Mouse (Mus musculus) gastrocnemius, adult 2 months (tissue): ENCODE measurements around the gene Ubxn2a. TPM values are rescaled to one million over a fixed set of nuclear protein-coding genes. Genes with fewer than 3 reads are reported as not detected.
A peak's percentile ranks its signal among the peaks of the same experiment; 100 is the strongest.
"Not testable (repeated sequence)": the region's sequence is repeated elsewhere in the genome, so short reads cannot be mapped to it uniquely, and the experiment has no call there.

Experiments used
- DNase-seq: peaks from one replicate; pipeline ENCODE4 v3.0.0; 2022
- H3K27ac ChIP-seq: fragments of 200-600 bp; 2 replicates; pipeline ENCODE4 v1.8.1; 2022; ENCODE audit warnings: mild to moderate bottlenecking
- H3K4me3 ChIP-seq: fragments of 200-600 bp; 2 replicates; pipeline ENCODE4 v1.8.1; 2022; ENCODE audit warnings: mild to moderate bottlenecking, moderate library complexity
- CTCF ChIP-seq: fragments of 200-600 bp; IDR thresholded peaks from 2 replicates; pipeline ENCODE4 v1.8.1; 2022; ENCODE audit warnings: antibody characterized with exemption, mild to moderate bottlenecking, moderate library complexity
- intact Hi-C: fragments of 180-260 bp; cut with DNase I; formaldehyde crosslinking; loops from one replicate; pipeline ENCODE4 v1.15.1; 2025
- long read RNA-seq, 2 experiments: library from polyadenylated mRNA; stranded (forward); transcript quantifications; one replicate each; pipeline ENCODE4 v2.0.0; 2021
- total RNA-seq, 2 experiments: library from RNA; stranded (reverse); gene quantifications; 2 replicates each; pipeline ENCODE4 v1.2.3; 2021

The Ubxn2a gene
- total RNA-seq: 100 to 1,000 TPM; 128 to 133 TPM
- long read RNA-seq, experiment 1, transcript Ubxn2a-201 (7 exons, 2,696 nt): major isoform, 146 of 284 reads
- long read RNA-seq, experiment 1, transcript Ubxn2a-202 (6 exons, 965 nt): minor isoform, 7 of 284 reads
- long read RNA-seq, experiment 1, partial matches to known transcripts: 24 of 284 reads
- long read RNA-seq, experiment 1, other reads (novel, unspliced or antisense): 105 of 284 reads
- long read RNA-seq, experiment 2, transcript Ubxn2a-202 (6 exons, 965 nt): minor isoform, 21 of 265 reads
- long read RNA-seq, experiment 2, transcript Ubxn2a-201 (7 exons, 2,696 nt): major isoform, 123 of 265 reads
- long read RNA-seq, experiment 2, partial matches to known transcripts: 31 of 265 reads
- long read RNA-seq, experiment 2, other reads (novel, unspliced or antisense): 88 of 265 reads

DNA sequence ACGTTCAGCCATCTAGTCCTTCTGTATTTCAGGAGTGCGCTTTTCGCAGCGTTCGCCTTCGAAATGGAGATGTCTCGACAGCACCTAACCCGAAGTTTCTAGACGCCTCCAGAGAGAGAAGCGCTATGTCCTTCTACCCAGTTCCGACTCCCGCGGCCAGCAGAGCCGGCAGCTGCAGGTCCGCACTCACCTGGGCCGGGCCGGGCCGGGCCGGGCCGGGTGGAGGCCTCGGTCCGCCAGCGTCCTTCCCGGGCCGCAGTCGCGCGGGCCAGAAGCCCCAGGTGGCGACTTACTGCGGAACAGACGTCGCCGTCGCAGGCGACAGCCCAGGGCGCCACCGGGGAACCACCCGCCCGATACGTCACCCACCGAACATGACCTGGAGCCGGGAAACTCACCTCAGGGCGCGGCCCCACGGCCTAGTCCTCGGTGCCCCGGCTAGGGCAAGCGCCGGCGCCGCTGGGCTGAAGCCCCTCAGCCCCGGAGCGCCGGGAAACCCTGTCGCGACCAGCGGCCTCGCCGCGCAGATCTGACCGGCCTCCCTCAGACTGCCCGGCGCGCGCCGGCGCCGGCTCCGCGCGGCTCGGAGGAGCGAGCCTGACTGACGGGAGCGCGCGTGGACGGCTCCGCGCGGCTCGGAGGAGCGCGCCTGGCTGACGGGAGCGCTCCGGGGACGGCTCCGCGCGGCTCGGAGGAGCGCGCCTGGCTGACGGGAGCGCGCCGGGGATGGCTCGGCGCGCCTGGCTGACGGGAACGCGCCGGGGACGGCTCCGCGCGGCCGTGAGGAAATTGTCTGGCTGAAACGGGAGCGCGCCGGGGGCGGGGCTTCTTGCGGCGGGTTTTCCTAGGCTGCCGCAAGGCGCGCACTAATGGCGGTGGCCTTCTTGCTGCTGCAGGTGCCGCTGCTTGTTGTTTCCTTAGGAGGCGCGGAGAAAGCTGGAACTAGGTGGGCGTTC, at the start of gene Ubxn2a:
Ubxn2a (minus strand) TSS at position 755 of the 956 bp plus-strand sequence.
- Histone ChIP-seq H3K4me3 (peak within 1 kb of the TSS; percentile 83), H3K27ac (peak within 1 kb of the TSS; percentile 100)
- intact Hi-C loops: no loop called here
- TF ChIP-seq CTCF: peak; percentile 52
- peak; percentile 98 for DNase-seq

DNA sequence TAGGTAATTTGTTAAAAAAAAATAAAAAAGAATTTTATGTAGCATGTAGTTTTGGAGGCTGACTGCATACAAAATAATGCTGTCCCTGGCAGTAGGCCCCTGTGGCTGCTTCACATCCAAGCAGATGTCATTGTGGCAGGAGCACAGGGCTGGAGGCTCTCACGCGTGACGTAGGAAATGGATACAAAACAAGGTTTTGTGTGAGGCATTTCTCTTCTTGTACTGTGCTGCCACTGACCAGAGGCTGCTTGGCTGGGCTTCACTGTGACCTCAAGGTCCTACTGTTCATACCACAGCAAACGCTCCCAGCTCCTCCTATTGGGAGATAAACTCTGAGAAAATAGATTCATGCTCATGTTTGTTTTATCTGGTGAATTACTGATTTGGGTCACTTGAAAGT, 45.7 kb upstream of the Ubxn2a start:
- DNase-seq: no peak
- H3K4me3 ChIP-seq: no peak overlapping the region
- H3K27ac ChIP-seq: no peak overlapping the region
- TF ChIP-seq CTCF: no peak
- intact Hi-C loops: no loop called here

DNA sequence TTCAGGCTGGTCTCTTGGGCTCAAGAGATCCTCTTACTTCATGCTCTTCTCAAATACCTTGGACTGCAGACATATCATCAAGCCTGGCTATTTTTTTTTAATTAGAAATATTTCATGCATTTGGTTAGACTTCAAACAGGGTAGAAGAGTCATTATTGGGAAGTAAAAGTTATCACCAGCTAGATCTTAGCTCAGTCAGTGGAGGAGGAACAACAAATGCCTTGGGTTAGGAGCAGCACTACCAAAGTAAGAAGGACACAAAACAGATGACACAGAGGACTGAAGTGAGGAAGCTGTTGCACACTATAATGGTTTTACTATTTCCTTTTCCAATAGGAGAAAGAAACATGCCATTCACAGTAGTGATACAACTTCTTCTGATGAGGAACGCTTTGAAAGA, 44.8 kb upstream of the Ubxn2a start:
- TF ChIP-seq CTCF: no peak
- no peak for DNase-seq
- H3K27ac ChIP-seq: no peak overlapping the region
- H3K4me3 ChIP-seq: no peak overlapping the region
- intact Hi-C loops: no loop called here

DNA sequence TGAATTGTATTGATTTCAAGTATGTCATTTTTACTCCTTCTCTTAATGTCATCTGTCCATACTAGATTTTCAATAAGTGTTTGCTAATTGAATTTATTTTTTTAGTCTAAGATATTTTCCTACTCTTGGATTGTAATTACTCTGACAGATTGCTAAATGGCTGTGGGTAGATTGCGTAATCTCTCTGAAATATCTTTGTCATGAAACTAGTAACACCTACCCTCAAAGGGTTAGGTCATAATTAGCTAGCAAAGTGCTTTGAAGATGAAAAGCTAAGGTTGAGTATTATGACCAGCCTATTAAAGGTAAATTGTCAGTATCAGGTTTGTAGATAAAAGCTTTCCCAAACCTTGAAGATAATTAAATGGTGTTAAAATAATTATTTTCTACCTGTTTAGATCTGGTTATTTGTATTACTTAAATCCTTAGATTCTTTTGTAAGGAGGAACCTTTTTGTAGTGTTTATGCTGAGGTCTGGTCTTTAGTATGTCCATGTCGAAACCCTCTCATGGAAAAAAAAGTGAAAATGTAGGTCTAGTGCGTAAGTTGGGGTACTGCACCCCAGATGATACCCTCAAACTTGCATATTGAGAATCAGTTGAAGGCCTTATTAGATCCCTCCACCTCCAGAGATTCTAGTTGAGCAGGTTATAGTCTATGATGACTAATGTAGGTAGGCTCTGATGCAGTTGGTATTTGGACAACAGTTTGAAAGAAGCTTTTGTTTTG, 23.5 kb upstream of the Ubxn2a start:
- no peak for DNase-seq
- no peak overlapping the region for H3K4me3 ChIP-seq
- no peak for TF ChIP-seq CTCF
- intact Hi-C loops: no loop called here
- H3K27ac ChIP-seq: no peak overlapping the region

DNA sequence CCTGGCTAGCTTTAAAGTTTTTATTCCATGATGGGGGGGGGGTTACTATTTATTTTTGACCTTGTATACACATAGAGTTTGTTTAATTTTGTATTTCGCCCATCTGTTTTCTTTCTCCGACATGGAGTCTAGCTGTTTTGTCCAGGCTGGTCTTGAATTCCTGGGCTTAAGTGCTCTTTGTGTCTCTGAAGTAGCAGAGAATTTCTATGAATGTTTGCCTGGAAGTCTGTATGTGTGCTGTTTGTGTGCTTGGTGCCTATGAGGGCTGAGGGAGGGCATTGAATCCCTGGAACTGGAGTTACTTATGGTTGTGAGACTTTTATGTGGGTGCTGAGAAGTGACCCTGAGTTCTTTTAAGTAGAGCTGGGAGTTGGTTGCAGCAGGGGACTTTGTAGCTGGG, 20.7 kb upstream of the Ubxn2a start:
- TF ChIP-seq CTCF: no peak
- no peak for DNase-seq
- Histone ChIP-seq H3K27ac (no peak overlapping the region), H3K4me3 (no peak overlapping the region)
- intact Hi-C loops: no loop called here

DNA sequence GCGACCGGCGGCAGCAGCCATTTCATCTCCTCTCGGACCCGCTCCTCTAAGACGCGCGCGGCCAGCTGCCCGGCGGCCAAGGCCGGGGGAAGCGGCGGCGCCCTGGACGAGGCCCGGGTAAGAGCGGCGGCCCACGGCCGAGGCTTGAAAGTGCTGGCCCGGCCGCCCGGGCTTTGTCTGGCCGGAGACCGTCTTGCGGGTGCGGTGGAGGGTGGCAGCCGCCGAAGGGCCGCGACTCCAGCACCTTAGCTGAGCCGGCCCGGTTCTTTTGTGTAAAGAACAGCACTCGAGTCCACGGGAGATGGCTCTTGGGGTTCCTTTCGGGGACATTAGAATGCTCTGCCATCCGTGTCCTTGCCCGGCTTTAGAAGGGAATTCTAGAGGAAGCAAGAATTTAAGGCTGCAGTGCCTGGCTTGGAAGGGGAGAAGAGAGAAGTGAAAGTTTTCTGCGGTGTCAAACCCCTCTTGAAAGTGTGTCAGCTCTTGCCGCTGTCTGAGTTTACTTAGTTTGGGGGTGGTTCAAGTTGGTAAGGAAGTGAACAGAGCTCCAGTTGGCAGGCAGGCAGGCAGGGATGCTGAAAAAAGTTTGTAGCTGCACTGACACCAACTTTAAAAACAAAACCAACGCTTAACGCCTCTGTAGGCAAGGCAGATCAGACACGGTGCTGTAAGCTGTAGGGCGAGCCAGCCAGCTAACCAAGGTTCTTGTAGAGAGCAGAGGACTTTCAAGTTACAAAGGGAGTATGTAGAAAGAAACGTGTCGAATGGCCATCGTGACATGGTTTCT, 10.5 kb upstream of the Ubxn2a start:
- no peak for TF ChIP-seq CTCF
- intact Hi-C loops: loop anchor here (5.0 kb wide), 2 partner anchors 41 to 76 kb away; partner anchors contain the start of genes Fkbp1b and Wdcp
- peak; percentile 77 for DNase-seq
- H3K4me3 ChIP-seq: peak overlapping the region; percentile 96
- H3K27ac ChIP-seq: peak overlapping the region; percentile 99

DNA sequence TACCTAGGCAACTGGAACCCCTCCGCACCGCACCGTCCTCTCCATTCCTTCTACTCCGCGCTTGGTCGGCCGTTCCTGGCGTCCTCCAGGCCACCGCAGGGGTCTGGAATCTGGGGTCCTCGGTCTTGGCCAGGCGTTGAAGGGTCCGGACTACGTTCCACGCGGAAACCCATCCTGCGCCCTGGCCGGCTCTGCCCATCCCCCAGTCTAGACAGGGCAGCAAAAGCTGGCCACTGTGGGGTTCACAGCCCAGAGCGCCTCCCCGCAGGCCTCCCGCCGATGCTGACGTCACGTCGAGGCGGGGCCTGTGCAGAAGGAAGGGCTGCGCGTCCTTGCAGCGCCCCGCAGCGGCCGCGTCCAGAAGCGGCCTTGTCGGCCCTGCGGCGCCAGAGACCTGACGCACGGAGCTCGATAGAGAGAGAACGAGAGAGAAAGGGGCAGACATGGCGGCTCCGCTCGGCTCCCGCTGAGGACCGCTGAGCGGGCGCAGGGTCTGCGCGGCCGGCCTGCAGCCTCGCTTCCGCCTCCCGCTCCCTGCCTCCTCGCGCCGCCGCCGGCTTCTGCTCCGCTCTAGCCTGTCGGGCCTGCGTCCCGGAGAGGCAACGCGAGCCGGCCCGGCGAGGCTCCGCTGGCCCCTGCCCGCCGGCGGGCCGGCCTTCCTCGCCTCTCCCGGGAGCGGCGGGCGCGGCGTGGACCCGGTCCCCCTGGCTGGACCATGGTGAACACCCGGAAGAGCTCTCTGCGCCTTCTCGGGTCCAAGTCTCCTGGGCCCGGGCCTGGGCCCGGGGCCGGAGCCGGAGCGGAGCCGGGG, 9.7 kb upstream of the Ubxn2a start, which contains the start of gene Atad2b:
Atad2b (plus strand) TSS at position 360 of the 811 bp plus-strand sequence.
- H3K4me3 ChIP-seq: peak within 1 kb of the TSS; percentile 96
- peak; percentile 99 for DNase-seq
- intact Hi-C loops: loop anchor here (5.0 kb wide), 2 partner anchors 40 to 75 kb away; partner anchors contain the start of genes Fkbp1b and Wdcp
- TF ChIP-seq CTCF: peak; percentile 100
- H3K27ac ChIP-seq: peak within 1 kb of the TSS; percentile 99

DNA sequence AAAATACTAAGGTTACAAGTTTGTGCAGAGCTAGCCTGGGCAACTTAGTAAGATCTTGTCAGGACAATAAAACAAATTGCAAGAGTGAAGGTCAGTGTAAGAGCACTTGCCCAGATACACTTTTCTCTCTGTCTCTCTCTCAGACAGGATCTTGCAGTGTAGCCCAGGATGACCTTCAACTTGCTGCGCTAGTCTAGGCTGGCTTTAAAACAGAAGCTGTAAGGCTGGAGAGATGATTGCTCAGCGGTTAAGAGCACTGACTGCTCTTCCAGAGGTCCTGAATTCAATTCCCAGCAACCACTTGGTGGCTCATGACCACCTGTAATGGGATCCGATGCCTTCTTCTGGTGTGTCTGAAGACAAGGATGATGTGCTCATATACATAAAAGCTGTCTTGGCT, 7.4 kb upstream of the Ubxn2a start:
- intact Hi-C loops: loop anchor here (5.0 kb wide), 2 partner anchors 38 to 73 kb away; partner anchors contain the start of genes Fkbp1b and Wdcp
- no peak for DNase-seq
- no peak overlapping the region for H3K4me3 ChIP-seq
- H3K27ac ChIP-seq: no peak overlapping the region
- no peak for TF ChIP-seq CTCF

DNA sequence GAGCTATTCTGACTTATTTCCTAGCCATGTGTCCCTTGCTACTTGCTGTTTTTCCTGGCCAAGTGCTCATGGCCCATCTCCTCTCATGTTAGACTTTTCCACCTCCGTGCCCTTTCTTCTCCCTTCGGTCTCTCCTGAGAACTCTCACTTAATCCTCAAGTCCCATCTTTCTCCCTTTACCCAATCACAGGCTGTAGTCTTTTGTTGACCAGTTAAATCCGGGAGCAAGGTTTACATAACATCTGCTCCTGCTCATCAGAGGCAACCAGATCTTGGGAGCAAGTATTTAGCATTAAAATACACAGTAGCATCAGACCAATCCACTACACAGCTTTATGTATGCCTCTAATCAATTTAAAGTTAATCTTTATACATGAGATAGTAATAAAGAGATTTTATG, 6.9 kb upstream of the Ubxn2a start:
- TF ChIP-seq CTCF: no peak
- no peak for DNase-seq
- Histone ChIP-seq H3K4me3 (no peak overlapping the region), H3K27ac (no peak overlapping the region)
- intact Hi-C loops: no loop called here

DNA sequence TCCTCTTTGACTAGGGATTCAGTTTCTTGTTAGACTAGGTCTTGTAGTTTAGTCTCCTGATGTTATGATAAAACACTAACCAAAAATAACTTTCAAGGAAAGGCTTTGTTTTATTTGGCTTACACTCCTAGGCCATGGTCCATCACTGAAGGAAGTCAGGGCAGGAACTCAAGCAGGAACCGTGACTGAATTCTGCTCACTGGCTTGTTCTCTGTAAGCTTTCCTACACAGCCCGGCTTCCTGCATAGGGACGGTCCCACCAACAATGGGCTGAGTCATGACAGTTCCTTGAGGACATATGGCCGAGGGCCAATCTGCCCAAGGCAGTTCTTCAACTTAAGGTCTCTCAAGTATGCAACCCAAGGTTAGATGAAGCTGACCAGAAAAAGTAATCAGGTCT, 4.2 kb upstream of the Ubxn2a start:
- no peak for DNase-seq
- Histone ChIP-seq H3K4me3 (no peak overlapping the region), H3K27ac (peak overlapping the region; percentile 54)
- no peak for TF ChIP-seq CTCF
- intact Hi-C loops: no loop called here

DNA sequence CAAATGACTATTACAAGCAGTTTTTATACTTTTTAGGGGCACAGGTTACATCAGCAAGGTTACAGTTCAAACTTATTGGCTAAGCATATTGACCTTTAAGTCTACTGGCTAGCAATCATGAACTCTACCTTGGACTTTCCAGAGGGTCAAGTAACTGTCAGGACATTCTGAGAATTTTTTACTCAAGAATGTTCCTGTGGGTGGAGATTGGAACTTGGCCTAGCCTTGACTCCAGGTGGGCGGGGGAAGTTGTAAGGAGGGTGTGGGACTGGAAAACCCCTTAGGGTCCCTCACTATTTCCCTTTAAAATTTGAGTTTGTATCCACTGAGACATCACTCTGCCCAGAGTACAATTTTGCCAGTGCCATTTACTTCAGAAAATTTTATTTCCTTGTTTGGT, 3.0 kb upstream of the Ubxn2a start:
- DNase-seq, H3K4me3 ChIP-seq, H3K27ac ChIP-seq, intact Hi-C loops: not testable (repeated sequence)
